In the genomic region with DNA sequence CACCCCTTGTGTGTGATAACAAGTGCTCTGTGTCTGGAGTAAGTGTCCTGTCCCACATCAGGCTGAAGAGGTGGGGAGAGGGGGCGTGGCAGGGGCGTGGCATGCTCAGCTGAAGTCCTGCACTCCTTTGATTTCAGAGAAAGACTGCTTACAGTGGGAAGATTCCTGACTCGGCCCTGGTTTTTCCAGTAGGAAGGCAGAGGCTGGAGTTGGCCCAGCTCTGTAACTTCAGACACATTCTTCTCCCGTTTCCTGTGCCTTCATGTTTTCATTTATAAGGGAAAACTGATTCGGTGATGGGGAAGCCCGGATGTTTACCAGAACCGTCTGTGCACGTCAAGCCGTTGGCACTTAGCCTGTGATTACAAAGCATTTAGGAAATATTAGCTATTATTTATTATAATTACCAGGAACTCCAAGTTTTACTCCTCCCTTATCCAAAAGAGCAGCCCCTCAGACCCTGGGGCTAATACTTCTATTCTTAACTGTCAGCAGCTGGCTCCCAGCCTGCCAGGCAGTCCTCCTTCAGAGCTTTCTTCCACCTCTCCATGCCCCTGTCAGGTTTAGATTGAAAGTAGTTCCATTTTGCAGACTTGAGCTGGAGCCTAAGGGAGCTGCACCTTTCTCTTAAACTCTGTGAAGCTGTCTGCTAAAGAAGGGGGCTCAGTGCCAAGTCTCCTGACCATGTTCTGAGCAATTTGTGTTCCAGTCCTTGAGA, we compare ENCODE assay signal across 8 mouse cellular contexts.
DNase-seq lines count a peak whose midpoint lies in the region; ATAC-seq and TF ChIP-seq lines count a peak whose summit lies in the region.
"Had no signal": no experiment of that assay in that cellular context is flagged by ENCODE, and none has a peak within 500 bp of the region (broad histone marks: within the 10 kb centered on the region; RNA-seq: fewer than 3 reads in every experiment).

No protein-coding gene starts in this region.

- H3K9me3 ChIP-seq in midbrain, embryonic 14.5 days (ENCODE audit: control insufficient read depth, low read length), result no peaks in the 10 kb centered on the region

- no peaks in the 10 kb centered on the region for H3K36me3 ChIP-seq in kidney, adult 2 months (ENCODE audit: control insufficient read depth, insufficient read depth, low read length)
- no peaks in the 10 kb centered on the region for H3K36me3 ChIP-seq in midbrain, embryonic 14.5 days (ENCODE audit: control insufficient read depth, insufficient read depth, low read length)

- TF ChIP-seq CTCF in kidney, adult 2 months (conservative IDR thresholded peaks at IDR 0.05; ENCODE audit: insufficient read depth, insufficient read length, low read depth, low read length), result no peak

- TF ChIP-seq POLR2A in kidney, adult 2 months (IDR thresholded peaks at IDR 0.05; ENCODE audit: low read depth, low read length), result no peak

- no peak overlapping the region for H3K9ac ChIP-seq in midbrain, embryonic 14.5 days (replicated peaks; ENCODE audit: low read length)

- H3K27me3 ChIP-seq in kidney, adult 2 months (replicated peaks; ENCODE audit: control insufficient read depth, insufficient read depth, low read length), result no peaks in the 10 kb centered on the region
- H3K27me3 ChIP-seq in midbrain, embryonic 14.5 days (ENCODE audit: control insufficient read depth, insufficient read depth, low read length), result no peaks in the 10 kb centered on the region

- H3K4me3 ChIP-seq in kidney, adult 2 months (ENCODE audit: insufficient read depth, low read depth, low read length), result no peak overlapping the region
- H3K4me3 ChIP-seq in midbrain, embryonic 14.5 days (replicated peaks; ENCODE audit: low read depth, low read length), result no peak overlapping the region

- no peaks in the 10 kb centered on the region for H3K4me1 ChIP-seq in kidney, adult 2 months (ENCODE audit: control insufficient read depth, insufficient read depth, low read length)
- H3K4me1 ChIP-seq in midbrain, embryonic 14.5 days (ENCODE audit: control insufficient read depth, insufficient read depth, low read length), result no peaks in the 10 kb centered on the region

- DNase-seq in ES-CJ7 (ENCODE audit: low read depth, low spot score) (peak; percentile 13), ZHBTc4 (ENCODE audit: low read depth, low spot score) (peak; percentile 50)
- peak; percentile 61 for DNase-seq in kidney, adult 2 months
- peak; percentile 20 to 62 for DNase-seq in lung, adult 18-20 months
- no peak for DNase-seq in thymus, postnatal 14 days
- DNase-seq in midbrain, embryonic 14.5 days, result no peak
- no peak for DNase-seq in thymus, postnatal 4 days
- DNase-seq: cerebellum, adult 2 months had no signal

- no peak for ATAC-seq in midbrain, embryonic 14.5 days (ENCODE audit: low FRiP score, low TSS enrichment)

- WGBS in kidney, adult 2 months, result 34% methylated on average over 9 of the region's 9 CpGs
- WGBS in midbrain, embryonic 14.5 days, result 60% methylated on average over 9 of the region's 9 CpGs

- no peak overlapping the region for H3K4me2 ChIP-seq in midbrain, embryonic 14.5 days (ENCODE audit: low read length)

- no peak overlapping the region for H3K27ac ChIP-seq in kidney, adult 2 months (ENCODE audit: insufficient read depth, low read depth, low read length)
- no peak overlapping the region for H3K27ac ChIP-seq in midbrain, embryonic 14.5 days (replicated peaks; ENCODE audit: low read depth, low read length)

Comparison
In these comparisons a context has a peak if more than half of its experiments do, and no peak if none do; other contexts are left out.
1. DNase-seq: peak in ES-CJ7 (single experiment), ZHBTc4 (single experiment), kidney, adult 2 months (single experiment) and lung, adult 18-20 months (2 of 2); none in thymus, postnatal 14 days (single experiment), midbrain, embryonic 14.5 days (single experiment) and thymus, postnatal 4 days (single experiment).